Mouse (Mus musculus): Measurements from ENCODE around the gene Phc1. TPM values are rescaled to one million over a fixed set of nuclear protein-coding genes. Genes with fewer than 3 reads are reported as not detected.
"Not testable (repeated sequence)": the region's sequence is repeated elsewhere in the genome, so short reads cannot be mapped to it uniquely, and the experiment has no call there.

The Phc1 gene
- 12.9 and 15.4 TPM in 2 replicates for polyA plus RNA-seq (2015; fragmentation: Nextera tagmentation; extraction: Ambion mirVana)

DNA sequence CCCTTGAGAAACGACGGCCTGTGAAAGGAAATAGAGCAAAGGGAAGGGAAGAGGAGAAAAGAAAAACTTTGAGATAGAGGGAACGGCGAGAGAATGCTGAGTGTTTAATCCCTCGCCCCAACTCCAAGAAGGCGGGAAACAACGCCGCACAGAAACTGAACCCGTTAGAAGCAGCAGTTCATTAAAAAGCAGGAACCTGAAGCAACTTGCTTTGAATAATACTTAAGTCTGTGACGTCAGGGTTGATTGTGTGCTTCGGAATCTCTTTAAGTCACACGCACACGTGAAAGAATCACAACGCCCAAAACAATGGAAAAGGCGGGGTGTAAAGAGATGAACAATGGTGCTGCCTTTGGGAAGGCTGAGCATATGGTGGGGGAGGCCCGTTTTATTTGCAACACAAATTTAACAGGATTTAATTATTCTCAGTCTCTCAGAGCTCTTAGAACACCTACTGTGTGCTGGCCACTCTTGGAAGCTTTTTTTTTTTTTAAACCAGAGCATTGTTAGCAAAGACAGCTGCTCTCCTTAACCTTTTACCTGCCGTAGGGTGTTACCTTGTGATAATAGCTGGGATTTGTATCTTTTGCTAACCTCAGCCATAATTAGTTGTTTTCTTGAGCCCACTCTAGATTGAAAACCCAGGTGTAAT is at the start of gene Phc1:
Gene Phc1, minus strand, starts transcription at position 213 of the 652 bp plus-strand sequence.
- peak; percentile 16 for ATAC-seq (ENCODE audit: low read depth)
- H3K4me3 ChIP-seq (ENCODE audit: low read length): peak within 1 kb of the TSS; percentile 76
- H3K27me3 ChIP-seq (ENCODE audit: control insufficient read depth, insufficient read depth, low read depth, low read length): no peaks in the 10 kb centered on the region
- H3K36me3 ChIP-seq (ENCODE audit: control insufficient read depth, insufficient read depth, low read length): 0 out of 2 replicates have a peak, but pooled peaks cover 2% of the 10 kb centered on the region
- H3K9me3 ChIP-seq (ENCODE audit: control insufficient read depth, low read length): no peaks in the 10 kb centered on the region
- WGBS: 2% methylated on average over 17 of the region's 17 CpGs
- peaks cover 14% of the 10 kb centered on the region; the same call in 1 of the 2 replicates for H3K4me1 ChIP-seq (replicated peaks; ENCODE audit: control insufficient read depth, insufficient read depth, low read length)
- H3K4me2 ChIP-seq (ENCODE audit: low read depth, low read length): peak within 1 kb of the TSS; percentile 77
- peak within 1 kb of the TSS; percentile 82 for H3K9ac ChIP-seq (ENCODE audit: low read length)
- H3K27ac ChIP-seq (ENCODE audit: low read length): peak within 1 kb of the TSS; percentile 97

DNA sequence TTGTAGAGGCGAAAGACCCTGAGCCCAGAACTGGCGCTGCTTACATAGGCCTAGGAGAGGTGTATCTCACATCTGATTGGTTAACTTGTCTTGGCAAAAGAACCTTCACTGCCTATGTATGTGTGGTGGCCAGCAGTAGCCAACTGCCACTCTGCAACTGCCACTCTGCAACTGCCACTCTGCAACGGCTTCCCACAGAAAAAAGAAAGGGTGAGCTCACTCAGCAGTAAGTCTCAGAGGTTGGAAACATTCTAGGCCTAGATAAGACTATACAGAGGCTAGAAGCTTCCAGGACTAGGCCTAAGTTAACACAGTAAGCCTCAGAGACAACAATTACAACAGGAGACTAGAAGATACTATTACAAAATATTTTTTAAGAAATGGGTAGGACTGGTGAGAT is 49.6 kb upstream of the Phc1 start:
- H3K9ac ChIP-seq (ENCODE audit: low read length); ATAC-seq (ENCODE audit: low read depth); H3K27ac ChIP-seq (ENCODE audit: low read length); H3K4me3 ChIP-seq (ENCODE audit: low read length); H3K9me3 ChIP-seq (ENCODE audit: control insufficient read depth, low read length); H3K4me2 ChIP-seq (ENCODE audit: low read depth, low read length); H3K27me3 ChIP-seq (ENCODE audit: control insufficient read depth, insufficient read depth, low read depth, low read length); H3K36me3 ChIP-seq (ENCODE audit: control insufficient read depth, insufficient read depth, low read length); H3K4me1 ChIP-seq (replicated peaks; ENCODE audit: control insufficient read depth, insufficient read depth, low read length): not testable (repeated sequence)
- WGBS: 85% methylated on average over 3 of the region's 3 CpGs

- 80% methylated on average over 12 of the region's 12 CpGs for WGBS
- H3K9ac ChIP-seq (ENCODE audit: low read length); H3K27me3 ChIP-seq (ENCODE audit: control insufficient read depth, insufficient read depth, low read depth, low read length); H3K4me1 ChIP-seq (replicated peaks; ENCODE audit: control insufficient read depth, insufficient read depth, low read length); H3K4me2 ChIP-seq (ENCODE audit: low read depth, low read length); H3K36me3 ChIP-seq (ENCODE audit: control insufficient read depth, insufficient read depth, low read length); ATAC-seq (ENCODE audit: low read depth); H3K9me3 ChIP-seq (ENCODE audit: control insufficient read depth, low read length); H3K4me3 ChIP-seq (ENCODE audit: low read length); H3K27ac ChIP-seq (ENCODE audit: low read length): not testable (repeated sequence)
These were observed 47.0 kb upstream of the Phc1 start for GRCm38 (mm10) chr6:122387177-122388028.

- ATAC-seq (ENCODE audit: low read depth): no peak
- Histone ChIP-seq H3K27ac (ENCODE audit: low read length) (no peak overlapping the region), H3K9me3 (ENCODE audit: control insufficient read depth, low read length) (no peaks in the 10 kb centered on the region), H3K36me3 (ENCODE audit: control insufficient read depth, insufficient read depth, low read length) (no peaks in the 10 kb centered on the region), H3K27me3 (ENCODE audit: control insufficient read depth, insufficient read depth, low read depth, low read length) (no peaks in the 10 kb centered on the region), H3K4me1 (replicated peaks; ENCODE audit: control insufficient read depth, insufficient read depth, low read length) (no peaks in the 10 kb centered on the region), H3K9ac (ENCODE audit: low read length) (no peak overlapping the region), H3K4me3 (ENCODE audit: low read length) (no peak overlapping the region), H3K4me2 (ENCODE audit: low read depth, low read length) (no peak overlapping the region)
- WGBS: 57% methylated on average over 5 of the region's 5 CpGs
These were observed 45.4 kb upstream of the Phc1 start for GRCm38 (mm10) chr6:122385724-122386123.

DNA sequence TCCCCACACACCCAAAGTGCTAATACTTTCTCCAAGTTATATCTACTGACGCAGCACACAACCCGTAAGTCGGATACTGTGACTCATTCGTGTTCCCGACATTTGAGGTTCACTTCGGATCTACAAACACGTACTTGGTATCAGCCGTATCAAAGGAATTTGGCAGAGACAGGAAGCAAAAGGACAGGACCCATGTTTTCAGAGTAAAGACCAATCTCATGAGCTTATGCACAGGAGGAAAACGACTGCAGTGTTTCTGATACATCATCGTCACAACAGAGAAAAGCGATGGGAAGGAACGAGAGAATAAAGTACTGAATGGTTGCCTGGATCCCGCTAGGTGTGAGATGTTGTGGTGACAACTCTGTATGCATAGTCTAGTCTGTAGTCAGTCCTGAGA is 44.5 kb upstream of the Phc1 start:
- H3K9ac ChIP-seq (ENCODE audit: low read length): no peak overlapping the region
- ATAC-seq (ENCODE audit: low read depth): no peak
- no peak overlapping the region for H3K27ac ChIP-seq (ENCODE audit: low read length)
- H3K9me3 ChIP-seq (ENCODE audit: control insufficient read depth, low read length): no peaks in the 10 kb centered on the region
- H3K27me3 ChIP-seq (ENCODE audit: control insufficient read depth, insufficient read depth, low read depth, low read length): no peaks in the 10 kb centered on the region
- no peaks in the 10 kb centered on the region for H3K4me1 ChIP-seq (replicated peaks; ENCODE audit: control insufficient read depth, insufficient read depth, low read length)
- H3K36me3 ChIP-seq (ENCODE audit: control insufficient read depth, insufficient read depth, low read length): no peaks in the 10 kb centered on the region
- no peak overlapping the region for H3K4me2 ChIP-seq (ENCODE audit: low read depth, low read length)
- WGBS: 60% methylated on average over 13 of the region's 13 CpGs
- H3K4me3 ChIP-seq (ENCODE audit: low read length): no peak overlapping the region

DNA sequence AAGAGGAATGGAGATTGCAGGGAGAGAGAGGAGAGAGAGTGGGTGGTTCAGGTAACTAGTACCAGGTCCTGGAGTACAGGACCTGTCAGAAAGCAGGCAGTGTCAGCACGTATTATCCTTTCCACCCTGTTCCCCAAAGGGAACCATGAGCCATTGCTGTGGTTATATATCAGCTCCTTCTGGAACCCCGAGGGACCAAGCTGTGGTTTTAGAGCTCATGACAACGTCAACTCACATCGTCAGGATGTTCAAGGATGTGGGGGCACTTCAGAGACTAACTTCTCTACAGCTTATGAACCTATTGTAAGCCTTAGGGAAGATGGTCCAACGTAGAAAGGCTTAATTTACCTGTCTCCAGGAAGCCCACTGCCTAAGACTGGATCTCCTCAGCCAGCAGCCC is 42.9 kb upstream of the Phc1 start:
- H3K4me2 ChIP-seq (ENCODE audit: low read depth, low read length): no peak overlapping the region
- no peak overlapping the region for H3K9ac ChIP-seq (ENCODE audit: low read length)
- H3K4me3 ChIP-seq (ENCODE audit: low read length): no peak overlapping the region
- H3K27ac ChIP-seq (ENCODE audit: low read length): no peak overlapping the region
- ATAC-seq (ENCODE audit: low read depth): no peak
- WGBS: 64% methylated on average over 5 of the region's 5 CpGs
- H3K9me3 ChIP-seq (ENCODE audit: control insufficient read depth, low read length): no peaks in the 10 kb centered on the region
- H3K27me3 ChIP-seq (ENCODE audit: control insufficient read depth, insufficient read depth, low read depth, low read length): no peaks in the 10 kb centered on the region
- H3K36me3 ChIP-seq (ENCODE audit: control insufficient read depth, insufficient read depth, low read length): no peaks in the 10 kb centered on the region
- no peaks in the 10 kb centered on the region for H3K4me1 ChIP-seq (replicated peaks; ENCODE audit: control insufficient read depth, insufficient read depth, low read length)

DNA sequence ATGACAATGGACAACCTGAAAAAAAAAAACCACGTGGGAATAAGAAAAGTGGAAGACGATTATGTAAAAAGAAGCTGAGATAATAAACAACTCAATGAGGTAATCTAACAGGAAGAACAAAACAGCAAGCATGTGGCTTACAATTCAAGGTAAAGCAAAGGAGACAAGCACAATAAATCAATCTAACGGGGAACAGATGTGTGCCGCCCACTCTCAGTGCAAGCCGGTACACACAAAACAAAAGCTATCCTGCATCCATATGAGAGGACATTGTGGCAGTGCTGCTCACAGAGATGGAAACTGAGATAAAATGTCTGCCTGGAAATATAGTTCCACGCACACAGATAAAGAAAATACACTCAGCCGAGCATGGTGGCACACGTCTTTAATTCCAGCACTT is 41.7 kb upstream of the Phc1 start:
- Histone ChIP-seq H3K9me3 (ENCODE audit: control insufficient read depth, low read length) (no peaks in the 10 kb centered on the region), H3K27ac (ENCODE audit: low read length) (no peak overlapping the region), H3K4me3 (ENCODE audit: low read length) (no peak overlapping the region), H3K4me1 (replicated peaks; ENCODE audit: control insufficient read depth, insufficient read depth, low read length) (no peaks in the 10 kb centered on the region), H3K9ac (ENCODE audit: low read length) (no peak overlapping the region), H3K36me3 (ENCODE audit: control insufficient read depth, insufficient read depth, low read length) (no peaks in the 10 kb centered on the region), H3K4me2 (ENCODE audit: low read depth, low read length) (no peak overlapping the region), H3K27me3 (ENCODE audit: control insufficient read depth, insufficient read depth, low read depth, low read length) (no peaks in the 10 kb centered on the region)
- WGBS: 73% methylated on average over 8 of the region's 8 CpGs
- no peak for ATAC-seq (ENCODE audit: low read depth)

DNA sequence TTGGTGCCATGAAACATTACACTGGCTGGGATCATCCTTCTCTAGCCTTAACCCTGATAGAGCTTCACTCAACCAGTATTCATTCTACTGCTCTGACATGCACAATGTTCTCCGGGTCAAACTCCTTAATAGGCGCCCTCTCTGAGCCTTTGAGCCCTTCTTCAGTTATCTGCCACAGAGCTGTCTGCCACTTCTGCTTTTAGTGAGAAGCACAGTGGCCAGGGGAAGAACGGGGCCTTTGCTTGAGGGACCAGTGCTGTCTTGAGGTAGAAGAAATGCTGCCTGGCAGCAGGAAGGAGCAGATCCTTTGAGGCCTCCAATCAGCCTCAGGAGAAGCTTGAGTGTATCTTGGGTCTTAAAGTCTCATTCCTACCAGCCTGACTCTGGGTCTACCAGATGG is 27.9 kb upstream of the Phc1 start:
- H3K4me1 ChIP-seq (replicated peaks; ENCODE audit: control insufficient read depth, insufficient read depth, low read length): no peaks in the 10 kb centered on the region
- WGBS: 74% methylated on average over 3 of the region's 3 CpGs
- no peaks in the 10 kb centered on the region for H3K9me3 ChIP-seq (ENCODE audit: control insufficient read depth, low read length)
- no peak overlapping the region for H3K4me3 ChIP-seq (ENCODE audit: low read length)
- H3K36me3 ChIP-seq (ENCODE audit: control insufficient read depth, insufficient read depth, low read length): no peaks in the 10 kb centered on the region
- H3K27ac ChIP-seq (ENCODE audit: low read length): no peak overlapping the region
- no peak for ATAC-seq (ENCODE audit: low read depth)
- H3K4me2 ChIP-seq (ENCODE audit: low read depth, low read length): no peak overlapping the region
- no peaks in the 10 kb centered on the region for H3K27me3 ChIP-seq (ENCODE audit: control insufficient read depth, insufficient read depth, low read depth, low read length)
- H3K9ac ChIP-seq (ENCODE audit: low read length): no peak overlapping the region

DNA sequence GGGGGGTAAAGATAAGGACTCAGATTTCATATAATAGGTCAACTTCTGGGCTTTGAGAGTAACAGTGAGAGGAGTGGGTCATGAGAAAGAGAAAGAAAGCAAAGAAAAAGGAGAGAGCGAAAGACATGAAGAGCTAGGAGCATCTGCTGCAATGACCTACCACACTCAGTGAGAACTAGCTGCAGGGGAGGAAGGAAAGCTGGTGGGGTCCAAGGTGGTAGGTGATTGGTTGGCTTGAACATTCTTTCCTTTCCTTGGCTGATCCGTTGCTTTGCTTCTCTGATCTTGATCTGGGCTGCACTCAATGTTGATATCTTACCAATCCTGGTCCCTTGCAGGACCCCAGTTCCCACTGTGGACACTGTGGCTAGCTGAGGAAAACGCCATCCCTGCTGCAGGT is 26.6 kb upstream of the Phc1 start:
- Histone ChIP-seq H3K27ac (ENCODE audit: low read length) (no peak overlapping the region), H3K4me1 (replicated peaks; ENCODE audit: control insufficient read depth, insufficient read depth, low read length) (no peaks in the 10 kb centered on the region), H3K4me2 (ENCODE audit: low read depth, low read length) (no peak overlapping the region), H3K9me3 (ENCODE audit: control insufficient read depth, low read length) (no peaks in the 10 kb centered on the region), H3K9ac (ENCODE audit: low read length) (no peak overlapping the region), H3K36me3 (ENCODE audit: control insufficient read depth, insufficient read depth, low read length) (no peaks in the 10 kb centered on the region), H3K27me3 (ENCODE audit: control insufficient read depth, insufficient read depth, low read depth, low read length) (no peaks in the 10 kb centered on the region), H3K4me3 (ENCODE audit: low read length) (no peak overlapping the region)
- no peak for ATAC-seq (ENCODE audit: low read depth)
- WGBS: 37% methylated on average over 3 of the region's 3 CpGs

All from lung, embryonic 16.5 days (tissue).